Mouse (Mus musculus) thymus, postnatal 14 days (tissue): ENCODE measurements around the gene Ptprj.

Experiments used
- DNase-seq: peaks from one replicate; pipeline ENCODE4 v3.0.0; 2021

The Ptprj gene

GRCm38 (mm10) chr2:90580236-90581005 is at the start of gene Ptprj:
Gene Ptprj, minus strand, starts transcription at chr2:90580647.
- peak; percentile 68 for DNase-seq

- no peak for DNase-seq
These were observed 49.1 kb upstream of the Ptprj start for GRCm38 (mm10) chr2:90629552-90629951.

- no peak for DNase-seq
These were observed 47.8 kb upstream of the Ptprj start for GRCm38 (mm10) chr2:90628261-90628660.

DNA sequence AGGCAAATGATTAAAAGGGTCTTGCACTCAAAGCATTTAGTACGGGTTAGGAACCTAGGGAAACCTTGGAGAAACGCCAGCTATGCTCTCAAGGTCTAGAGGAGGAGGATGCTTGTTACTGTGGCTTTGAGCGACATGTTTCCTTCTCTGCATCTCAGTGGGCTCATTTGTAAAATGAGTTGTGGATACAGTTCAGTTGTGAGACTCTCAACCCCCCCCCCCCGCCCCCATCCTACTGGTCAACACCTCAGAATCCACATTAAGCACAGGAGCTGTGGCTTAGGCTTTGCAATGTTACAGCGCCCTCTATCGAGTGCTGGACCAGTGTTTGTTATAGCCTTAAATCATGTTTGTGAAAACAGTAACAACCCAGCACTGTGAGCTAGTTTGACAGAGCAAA is 44.5 kb upstream of the Ptprj start:
- DNase-seq, result peak; percentile 64

DNA sequence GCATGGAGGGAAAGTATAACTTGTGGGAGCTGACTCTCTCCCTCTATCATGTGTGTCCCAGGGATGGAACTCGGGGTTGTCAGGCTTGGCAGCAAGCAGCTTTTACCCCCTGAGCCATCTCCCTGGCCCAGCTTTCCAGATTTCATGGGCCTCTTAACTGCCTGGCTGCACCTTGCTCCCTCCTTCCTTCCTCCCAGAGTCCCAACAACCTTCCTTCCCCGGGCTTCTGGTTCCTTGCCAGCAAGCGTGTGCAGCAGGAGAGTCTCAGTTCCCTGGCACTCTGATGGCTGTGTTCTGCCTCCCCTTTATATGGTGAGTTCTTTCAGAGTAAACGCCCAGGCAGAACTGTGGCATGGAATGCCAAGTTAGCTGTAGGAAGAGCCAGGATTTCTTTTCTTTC is 43.9 kb upstream of the Ptprj start:
- DNase-seq, result no peak

- DNase-seq, result no peak
These were observed 40.4 kb upstream of the Ptprj start for GRCm38 (mm10) chr2:90620815-90621214.

GRCm38 (mm10) chr2:90619648-90620047 is 39.2 kb upstream of the Ptprj start:
- DNase-seq, result no peak

GRCm38 (mm10) chr2:90614651-90615171 is 34.3 kb upstream of the Ptprj start:
- no peak for DNase-seq

- no peak for DNase-seq
These were observed 33.1 kb upstream of the Ptprj start for GRCm38 (mm10) chr2:90613591-90613990.

DNA sequence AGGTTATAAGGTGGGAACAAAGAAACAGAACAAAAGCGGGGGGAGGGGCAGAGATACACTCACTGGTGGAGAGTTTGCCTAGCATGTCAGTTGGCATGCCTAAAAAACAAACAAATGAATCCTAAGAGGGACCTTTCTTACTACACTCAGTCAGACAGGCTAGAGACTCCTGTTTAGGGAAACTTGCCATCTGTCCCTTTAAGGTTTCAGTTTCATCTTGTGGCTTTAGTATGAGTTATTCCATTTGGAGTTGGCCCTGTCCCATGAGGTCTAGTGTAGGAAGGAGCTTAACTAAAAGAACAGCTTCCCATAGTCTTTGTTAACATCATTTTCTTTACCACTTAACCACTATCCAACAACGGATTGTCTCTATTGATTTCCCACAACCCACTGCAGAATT is 32.6 kb upstream of the Ptprj start:
- no peak for DNase-seq

DNA sequence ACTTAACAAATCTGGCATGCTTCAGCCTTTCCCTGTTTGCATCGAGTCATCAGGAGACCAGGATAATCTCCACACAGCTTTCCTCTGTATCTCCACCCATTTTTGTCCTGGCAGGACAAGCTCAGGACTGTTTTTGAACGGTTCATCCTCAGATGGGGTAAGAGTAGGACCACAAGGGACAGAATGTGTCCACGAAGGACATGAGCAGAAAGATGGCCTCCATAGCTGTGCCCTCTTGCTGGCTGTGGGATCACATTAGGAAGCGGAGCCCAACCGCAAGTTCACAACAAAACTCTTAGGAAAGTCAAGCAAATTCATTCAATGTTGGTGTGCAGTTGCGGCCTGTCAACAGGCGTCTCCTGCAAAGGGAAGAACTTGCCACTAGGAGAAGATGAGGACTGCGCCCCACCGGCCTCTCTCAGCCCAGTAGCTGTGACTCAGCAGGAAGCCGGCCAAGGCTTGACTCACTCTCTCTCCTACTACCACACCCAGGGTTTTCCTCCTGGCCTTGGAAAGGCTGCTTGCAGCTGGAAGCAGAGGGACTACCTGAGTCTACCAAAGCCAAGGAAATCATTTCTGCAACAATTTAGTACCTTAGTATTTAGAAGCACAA is 31.6 kb upstream of the Ptprj start:
- no peak for DNase-seq

GRCm38 (mm10) chr2:90601056-90601455 is 20.6 kb upstream of the Ptprj start:
- DNase-seq, result no peak

DNA sequence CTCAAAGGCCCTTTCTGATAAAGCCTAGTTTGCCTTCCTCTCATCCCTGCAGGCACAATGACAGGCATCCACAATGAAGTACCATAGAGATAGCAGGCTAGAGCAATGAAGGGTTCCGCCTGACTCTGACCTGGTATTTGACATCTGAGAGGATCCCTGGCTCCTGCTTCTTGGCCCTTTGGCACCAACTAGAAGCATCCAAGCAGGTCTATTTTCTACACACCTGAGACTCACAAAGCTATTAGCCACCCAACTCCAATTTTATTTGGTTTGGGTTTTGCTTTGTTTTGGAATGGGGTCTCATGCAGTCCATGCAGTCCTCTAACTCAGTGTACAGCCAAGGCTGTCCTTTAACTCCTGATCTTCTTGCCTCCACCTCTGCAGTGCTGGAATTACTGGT is 7.7 kb upstream of the Ptprj start:
- no peak for DNase-seq

GRCm38 (mm10) chr2:90584506-90584905 is 4.1 kb upstream of the Ptprj start:
- no peak for DNase-seq

DNA sequence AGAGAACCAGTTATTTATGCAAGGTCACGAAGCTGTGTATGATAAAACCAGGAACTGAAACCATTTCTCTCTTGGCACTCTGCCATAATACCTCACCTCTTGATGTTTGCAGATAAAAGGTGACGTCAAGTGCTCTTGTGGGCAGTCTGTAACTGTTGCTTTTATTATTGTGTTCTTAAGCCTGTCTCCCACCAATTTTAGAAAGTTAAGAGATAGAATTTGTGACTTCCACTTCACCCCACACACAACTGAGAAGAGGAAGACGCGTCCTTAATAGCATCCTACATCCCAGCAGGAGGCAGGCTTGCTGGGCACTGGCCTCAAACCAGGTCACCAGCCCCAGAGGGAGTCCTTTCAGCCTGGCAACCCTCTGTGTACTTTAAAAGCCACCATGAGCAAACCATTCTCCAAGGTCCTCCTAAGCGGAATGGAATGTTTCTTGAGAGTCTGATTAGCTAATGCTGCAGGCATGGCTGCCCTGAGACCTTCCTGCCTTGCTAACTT is 3.2 kb upstream of the Ptprj start:
- no peak for DNase-seq

GRCm38 (mm10) chr2:90582814-90583213 is 2.4 kb upstream of the Ptprj start:
- DNase-seq, result no peak

GRCm38 (mm10) chr2:90582311-90582710 is 1.9 kb upstream of the Ptprj start:
- DNase-seq, result no peak

DNA sequence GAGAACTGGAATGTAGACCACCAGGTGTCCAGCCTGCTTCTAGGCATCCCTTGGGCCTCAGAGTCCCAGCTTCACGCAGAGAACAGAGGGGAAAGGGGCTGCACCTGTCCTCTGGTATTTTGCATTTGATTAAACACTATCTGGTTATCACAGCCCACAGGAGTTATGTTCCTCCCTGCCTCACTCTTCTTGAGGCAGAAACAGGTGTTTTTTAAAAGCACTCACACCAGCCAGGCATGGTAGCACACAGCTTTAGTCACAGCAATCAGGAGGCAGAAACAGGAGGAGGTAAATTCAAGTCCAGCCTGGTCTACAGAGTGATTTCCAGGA is 1.3 kb upstream of the Ptprj start:
- DNase-seq, result no peak

DNA sequence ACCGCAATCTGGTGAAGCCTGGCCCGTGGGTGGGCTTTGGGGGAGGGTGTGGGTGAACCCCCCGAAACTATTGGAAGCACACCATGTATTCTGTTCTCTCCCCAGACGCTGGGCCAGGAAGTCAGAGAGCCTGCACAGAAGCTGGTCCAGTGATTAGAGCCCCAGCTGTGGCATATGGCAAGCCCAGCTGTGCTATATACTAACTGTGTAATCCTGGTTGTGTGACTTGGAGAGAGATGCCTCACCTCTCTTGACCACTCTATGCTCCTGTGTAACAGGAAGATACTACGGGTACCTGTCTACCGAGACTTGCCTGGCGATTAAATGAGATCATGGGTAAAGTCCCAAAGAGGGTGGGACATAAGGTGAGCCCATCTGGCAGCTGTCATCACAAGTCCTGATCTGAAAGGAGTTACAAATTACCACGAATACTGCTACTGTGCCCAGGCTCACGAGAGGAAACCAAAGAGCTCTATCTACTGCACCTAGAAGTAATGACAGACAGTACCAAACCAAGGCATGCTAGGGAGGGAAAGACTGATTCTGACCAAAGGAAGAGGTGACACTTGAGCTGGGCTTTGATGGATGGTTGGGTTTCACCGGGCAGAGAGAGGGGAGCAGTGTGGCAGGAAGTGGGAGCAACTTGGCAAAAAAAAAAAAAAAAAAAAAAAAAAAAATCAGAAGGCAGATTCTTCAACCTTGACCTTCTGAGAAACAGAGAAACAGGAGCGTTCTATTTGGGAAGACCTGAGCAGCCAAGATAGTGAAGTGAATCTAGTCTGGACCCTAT is 754 bp upstream of the Ptprj start:
- DNase-seq, result no peak

DNA sequence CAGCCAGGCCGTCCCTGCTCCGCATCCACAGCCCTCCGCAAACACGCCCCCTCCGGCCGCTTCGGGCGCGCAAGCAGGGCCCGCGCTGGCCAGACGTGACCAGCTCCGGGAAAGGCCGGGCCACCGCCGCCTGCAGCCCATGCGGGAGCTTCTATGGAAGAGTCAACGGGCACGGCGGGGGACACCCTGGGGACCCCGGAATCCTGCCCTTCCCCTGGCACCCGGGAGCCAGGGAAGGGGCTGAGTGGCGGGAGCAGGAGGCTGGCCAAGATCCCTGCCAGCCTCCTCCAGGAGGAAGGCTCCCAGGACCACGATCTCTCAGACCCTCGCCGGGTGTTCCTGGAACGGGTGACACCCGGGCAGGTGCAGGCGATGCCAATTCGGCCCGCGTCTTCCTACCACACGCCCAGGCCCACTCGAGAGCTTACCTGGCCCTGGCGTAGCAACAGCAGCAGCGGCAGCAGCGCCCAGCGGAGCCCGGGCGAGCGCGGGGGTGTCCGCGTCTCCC is 665 bp downstream of the Ptprj start:
- peak; percentile 43 for DNase-seq

DNA sequence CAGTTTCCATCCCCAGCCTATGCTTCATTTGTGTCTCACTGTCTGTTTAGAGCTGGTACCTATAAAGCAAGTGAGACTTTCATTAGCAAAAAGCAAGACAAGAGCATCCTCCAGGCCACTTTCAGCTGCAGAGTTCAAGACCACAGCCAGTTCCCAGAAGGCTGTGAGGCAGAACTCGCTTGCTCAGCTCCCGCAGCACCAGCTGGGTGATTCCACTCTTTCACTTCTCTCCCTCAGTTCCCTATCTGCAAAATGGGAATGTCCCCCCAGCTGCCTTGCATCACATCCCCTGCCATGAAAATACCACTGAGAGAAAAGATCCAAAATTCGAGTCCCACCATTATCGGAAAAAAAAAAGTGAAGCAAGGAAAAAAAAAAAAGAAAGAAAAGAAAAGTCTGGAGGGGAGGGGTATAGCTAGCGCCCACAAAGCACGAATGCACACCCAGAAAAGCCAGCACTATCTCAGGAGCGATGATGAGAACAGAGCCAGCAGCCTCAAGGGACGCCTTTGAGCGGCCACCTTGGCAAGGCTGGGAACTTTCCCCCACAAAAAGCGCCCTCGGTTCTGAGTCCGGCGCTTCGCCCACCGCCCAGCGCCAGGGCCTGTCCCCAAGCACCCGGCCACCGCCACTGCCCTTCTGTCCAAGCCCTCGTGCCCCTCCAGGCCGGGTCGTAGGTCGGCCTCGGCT is 1.3 kb downstream of the Ptprj start:
- DNase-seq, result peak; percentile 30

DNA sequence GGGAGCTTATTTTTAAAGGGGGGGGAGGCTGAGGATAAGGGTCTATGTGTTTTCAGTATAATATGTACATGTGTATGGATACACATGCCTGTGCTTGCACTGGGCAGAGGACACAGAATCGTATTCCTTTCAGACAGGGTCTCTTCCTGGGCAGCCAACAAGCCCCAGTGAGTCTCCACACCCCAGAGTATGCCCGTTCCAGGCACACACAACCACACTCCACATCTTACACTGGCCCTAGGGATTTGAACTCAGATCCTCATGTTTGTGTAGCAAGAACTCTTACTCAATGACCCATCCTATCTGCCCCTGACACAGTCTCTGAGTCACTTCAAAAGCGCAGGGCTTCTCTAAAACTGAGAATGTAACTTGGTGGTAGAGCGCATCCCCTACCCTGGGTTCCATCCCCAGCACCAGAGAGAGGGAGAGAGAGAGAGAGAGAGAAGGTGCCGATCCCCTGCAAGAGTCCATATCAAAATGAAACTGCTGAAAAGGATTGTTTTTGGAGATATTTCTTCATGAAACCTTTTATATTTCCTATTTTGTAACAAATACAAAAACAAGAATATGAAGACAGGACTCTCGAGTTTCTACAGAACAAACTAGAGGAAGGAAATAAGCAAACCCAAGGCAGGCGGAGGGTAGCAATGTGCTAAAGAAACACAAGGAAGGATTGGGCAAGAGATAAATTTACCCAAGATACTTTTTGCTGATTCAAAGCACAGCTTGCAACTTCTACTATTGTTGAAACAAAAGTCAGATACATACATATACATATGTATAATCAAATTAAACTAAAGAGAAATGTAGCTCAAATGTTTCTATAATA is 2.8 kb downstream of the Ptprj start:
- no peak for DNase-seq
